Mouse (Mus musculus): ENCODE data around the gene Socs7. TPM values are rescaled to one million over a fixed set of nuclear protein-coding genes. Genes with fewer than 3 reads are reported as not detected.
A peak's percentile ranks its signal among the peaks of the same experiment; 100 is the strongest.

Socs7 gene
- polyA plus RNA-seq, 1 experiment from 2014 or later: 3.9 TPM

DNA sequence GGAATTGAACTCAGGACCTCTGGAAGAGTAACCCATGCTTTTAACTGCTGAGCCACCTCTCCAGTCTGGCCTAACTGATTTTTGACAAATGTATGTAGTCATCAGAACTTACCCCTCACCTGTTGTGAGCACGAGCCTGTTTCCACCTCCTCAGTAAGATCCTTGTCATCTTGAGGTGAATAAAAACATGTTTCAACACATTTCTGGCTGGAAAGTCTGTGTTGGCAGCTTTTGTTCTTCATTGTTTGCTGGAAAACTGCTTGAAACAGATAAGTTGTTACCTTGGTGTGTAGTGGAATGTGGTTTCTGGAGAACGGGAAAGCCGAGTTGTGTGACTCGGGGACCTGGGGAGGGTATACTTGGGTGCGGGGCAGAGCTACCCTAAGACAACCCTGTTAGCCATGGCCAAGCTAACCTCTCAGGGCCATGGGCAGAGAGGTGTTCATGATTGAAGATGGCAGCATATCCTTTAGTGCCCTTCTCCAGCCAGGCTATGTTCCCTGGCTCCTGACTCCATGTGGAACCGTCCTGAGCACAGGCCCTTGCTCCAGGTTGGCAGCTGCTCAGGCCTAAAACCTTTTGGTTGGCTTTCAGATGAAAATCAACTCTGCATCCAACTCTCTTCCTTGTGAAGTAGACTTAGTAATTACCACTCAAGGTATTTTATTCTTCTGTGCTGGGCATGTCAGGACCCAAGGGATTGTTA lies 10.0 kb downstream of the Socs7 start:
- Histone ChIP-seq H3K27me3 (ENCODE audit: insufficient read depth, poor library complexity, severe bottlenecking) (no peaks in the 10 kb centered on the region), H3K4me3 (no peak overlapping the region), H3K27ac (no peak overlapping the region), H3K36me3 (peaks cover 49% of the 10 kb centered on the region), H3K4me1 (replicated peaks) (peaks cover 11% of the 10 kb centered on the region; the same call in 1 of the 2 replicates), H3K9me3 (no peaks in the 10 kb centered on the region)
- 90% methylated on average over 6 of the region's 6 CpGs for WGBS
- no peak for DNase-seq (ENCODE audit: low spot score)

DNA sequence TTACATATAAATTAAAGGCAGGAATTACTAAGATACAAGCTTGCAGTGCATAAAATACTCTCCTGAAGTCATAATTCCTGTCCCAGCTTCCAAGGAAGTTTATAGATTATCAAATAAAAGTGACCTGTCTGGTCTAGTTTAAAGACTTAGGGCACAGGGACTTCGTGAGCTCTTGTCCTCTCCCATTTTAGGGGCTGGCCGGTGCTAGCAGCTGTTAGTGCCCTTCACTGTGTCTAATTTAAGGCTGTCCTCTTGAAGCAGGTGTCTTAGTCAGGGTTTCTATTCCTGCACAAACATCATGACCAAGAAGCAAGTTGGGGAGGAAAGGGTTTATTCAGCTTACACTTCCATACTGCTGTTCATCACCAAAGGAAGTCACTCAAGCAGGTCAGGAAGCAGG lies 11.1 kb downstream of the Socs7 start:
- WGBS: 90% methylated on average over 2 of the region's 2 CpGs
- no peaks in the 10 kb centered on the region for H3K27me3 ChIP-seq (ENCODE audit: insufficient read depth, poor library complexity, severe bottlenecking)
- H3K4me1 ChIP-seq (replicated peaks): peaks cover 11% of the 10 kb centered on the region; the same call in 1 of the 2 replicates
- H3K4me3 ChIP-seq: no peak overlapping the region
- no peaks in the 10 kb centered on the region for H3K9me3 ChIP-seq
- no peak for DNase-seq (ENCODE audit: low spot score)
- no peak overlapping the region for H3K27ac ChIP-seq
- peaks cover 53% of the 10 kb centered on the region for H3K36me3 ChIP-seq

DNA sequence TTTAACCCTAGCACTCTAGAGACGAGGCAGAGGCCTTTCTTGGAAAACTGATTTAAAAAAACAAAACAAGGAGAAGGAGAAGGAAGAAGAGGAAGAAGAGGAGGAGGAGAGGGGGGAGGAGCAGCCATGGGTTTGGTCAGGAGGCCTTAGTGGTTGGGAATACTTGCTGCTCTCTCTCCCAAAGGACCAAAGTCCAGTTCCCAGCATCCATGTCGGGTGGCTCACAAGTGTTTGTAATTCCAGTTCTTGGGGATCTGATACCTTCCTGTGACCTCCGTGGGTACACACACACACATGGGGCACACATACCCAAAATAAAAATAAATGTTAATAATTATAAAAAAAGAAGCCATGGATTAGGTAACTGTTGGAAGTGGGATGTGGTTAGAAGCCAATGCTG lies 17.7 kb downstream of the Socs7 start:
- H3K27ac ChIP-seq: no peak overlapping the region
- peaks cover 11% of the 10 kb centered on the region; the same call in 1 of the 2 replicates for H3K4me1 ChIP-seq (replicated peaks)
- H3K27me3 ChIP-seq (ENCODE audit: insufficient read depth, poor library complexity, severe bottlenecking): no peaks in the 10 kb centered on the region
- DNase-seq (ENCODE audit: low spot score): no peak
- no peaks in the 10 kb centered on the region for H3K9me3 ChIP-seq
- 83% methylated on average over 3 of the region's 3 CpGs for WGBS
- no peak overlapping the region for H3K4me3 ChIP-seq
- peaks cover 96% of the 10 kb centered on the region for H3K36me3 ChIP-seq

DNA sequence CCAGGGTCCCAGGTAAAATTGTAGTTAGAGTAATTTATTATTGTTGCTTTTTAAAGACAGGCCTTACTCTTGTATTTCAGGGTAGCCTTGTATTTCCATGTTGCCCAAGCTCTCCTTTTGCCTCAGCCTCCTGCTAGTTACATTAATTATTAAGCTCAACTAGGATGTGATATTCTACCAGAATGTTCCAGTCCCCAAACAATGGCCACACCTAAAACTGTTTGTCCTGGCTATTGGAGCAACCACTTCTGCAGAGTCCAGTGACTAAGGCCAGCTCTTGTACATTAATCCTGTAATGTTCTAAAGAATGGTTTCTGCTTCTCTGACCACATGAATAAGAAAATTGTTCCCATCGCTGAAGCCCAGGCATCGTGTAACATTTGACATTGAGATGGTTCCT lies 20.7 kb downstream of the Socs7 start:
- Histone ChIP-seq H3K4me3 (no peak overlapping the region), H3K4me1 (replicated peaks) (no peaks in the 10 kb centered on the region), H3K27ac (no peak overlapping the region), H3K9me3 (no peaks in the 10 kb centered on the region), H3K27me3 (ENCODE audit: insufficient read depth, poor library complexity, severe bottlenecking) (no peaks in the 10 kb centered on the region), H3K36me3 (peaks cover 93% of the 10 kb centered on the region)
- WGBS: 92% methylated on average over 2 of the region's 2 CpGs
- no peak for DNase-seq (ENCODE audit: low spot score)

DNA sequence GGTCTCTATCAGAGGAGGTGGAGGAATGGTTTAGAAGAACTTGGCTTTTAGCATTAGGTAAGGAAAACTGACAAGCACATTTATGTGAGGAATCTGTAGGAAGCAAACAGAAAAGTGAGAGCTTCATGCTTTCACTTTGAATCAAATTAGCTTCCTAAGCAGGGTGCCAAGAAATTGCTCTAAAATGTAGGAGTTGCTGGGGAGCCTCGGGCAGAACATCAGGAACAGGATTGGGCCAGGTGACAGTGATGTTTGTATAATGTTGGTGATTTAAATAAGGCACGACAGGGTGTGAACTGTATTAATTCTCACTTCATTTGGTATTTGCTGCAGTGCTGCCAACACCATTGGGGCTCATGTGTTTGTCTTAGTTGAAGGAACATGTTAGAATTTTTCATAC lies 21.4 kb downstream of the Socs7 start:
- no peak for DNase-seq (ENCODE audit: low spot score)
- H3K9me3 ChIP-seq: no peaks in the 10 kb centered on the region
- H3K36me3 ChIP-seq: peaks cover 93% of the 10 kb centered on the region
- 75% methylated on average over 2 of the region's 2 CpGs for WGBS
- no peaks in the 10 kb centered on the region for H3K27me3 ChIP-seq (ENCODE audit: insufficient read depth, poor library complexity, severe bottlenecking)
- H3K27ac ChIP-seq: no peak overlapping the region
- H3K4me3 ChIP-seq: no peak overlapping the region
- no peaks in the 10 kb centered on the region for H3K4me1 ChIP-seq (replicated peaks)

DNA sequence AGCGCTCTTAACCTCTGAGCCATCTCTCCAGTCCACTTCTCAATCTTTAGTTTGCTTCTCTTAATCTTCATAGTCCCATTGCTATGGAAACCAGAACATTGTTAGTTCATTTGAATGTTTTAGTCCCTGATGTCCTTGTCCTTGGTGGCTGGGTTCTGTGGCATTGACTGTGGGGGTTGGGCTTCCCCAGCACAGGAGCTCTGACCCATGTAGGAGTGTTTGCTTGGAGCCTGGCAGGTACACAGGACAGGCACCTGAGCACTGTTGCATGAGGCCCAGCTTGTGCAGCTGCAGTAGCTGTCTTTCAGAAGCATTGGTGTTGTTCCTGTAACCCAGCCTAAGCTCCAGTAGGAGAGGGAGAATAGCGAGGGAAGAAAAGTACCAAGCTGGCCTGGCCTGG lies 25.5 kb downstream of the Socs7 start:
- H3K9me3 ChIP-seq: no peaks in the 10 kb centered on the region
- no peak overlapping the region for H3K27ac ChIP-seq
- no peaks in the 10 kb centered on the region for H3K4me1 ChIP-seq (replicated peaks)
- H3K27me3 ChIP-seq (ENCODE audit: insufficient read depth, poor library complexity, severe bottlenecking): no peaks in the 10 kb centered on the region
- no peak for DNase-seq (ENCODE audit: low spot score)
- no peak overlapping the region for H3K4me3 ChIP-seq
- WGBS: 88% methylated on average over 2 of the region's 2 CpGs
- H3K36me3 ChIP-seq: peaks cover 97% of the 10 kb centered on the region

DNA sequence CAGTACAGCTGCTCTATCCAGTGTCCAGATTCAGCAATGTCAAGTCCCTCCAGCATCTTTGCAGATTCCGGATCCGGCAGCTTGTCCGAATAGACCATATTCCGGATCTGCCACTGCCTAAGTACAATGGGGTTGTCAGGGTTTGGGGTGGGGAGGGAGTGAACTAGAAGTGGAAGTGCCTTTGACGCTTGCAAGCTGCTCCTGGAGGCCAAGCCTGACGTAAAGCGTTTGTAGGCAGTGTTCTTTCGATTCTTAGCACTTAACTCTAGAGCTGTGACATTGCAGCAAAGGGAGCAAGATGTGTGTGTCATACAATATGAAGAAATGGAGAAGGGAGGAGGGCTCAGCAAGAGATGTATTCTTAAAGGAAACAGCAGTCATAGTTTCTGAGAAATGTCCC lies 26.8 kb downstream of the Socs7 start:
- Histone ChIP-seq H3K4me3 (no peak overlapping the region), H3K36me3 (peaks cover 97% of the 10 kb centered on the region)

DNA sequence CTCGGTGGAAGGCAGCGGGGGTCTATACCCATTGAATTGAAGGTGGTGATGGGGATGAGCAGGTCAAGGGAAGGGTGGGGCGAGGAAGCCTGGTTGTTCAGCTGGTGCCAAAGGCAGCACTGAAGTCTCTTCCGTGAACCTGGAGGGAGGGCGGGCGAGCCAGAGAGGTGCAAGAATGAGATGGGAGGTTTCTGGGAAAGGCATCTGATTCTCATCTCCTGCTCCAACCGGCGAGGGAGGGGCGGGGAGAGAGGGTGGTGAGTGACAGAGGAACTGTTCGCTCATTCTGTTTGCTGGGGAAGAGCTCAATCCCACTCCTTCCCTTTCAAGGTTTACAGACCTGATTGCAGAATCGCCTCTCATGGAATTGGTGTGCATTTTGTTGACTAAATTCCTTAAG lies 31.3 kb downstream of the Socs7 start:
- no peaks in the 10 kb centered on the region for H3K9me3 ChIP-seq
- H3K27ac ChIP-seq: no peak overlapping the region
- no peaks in the 10 kb centered on the region for H3K27me3 ChIP-seq (ENCODE audit: insufficient read depth, poor library complexity, severe bottlenecking)
- no peak overlapping the region for H3K4me3 ChIP-seq
- WGBS: 69% methylated on average over 11 of the region's 11 CpGs
- H3K4me1 ChIP-seq (replicated peaks): no peaks in the 10 kb centered on the region
- H3K36me3 ChIP-seq: peaks cover 83% of the 10 kb centered on the region
- no peak for DNase-seq (ENCODE audit: low spot score)

More for the DNA sequence above, 26.8 kb downstream of the Socs7 start:
- WGBS: 89% methylated on average over 8 of the region's 8 CpGs
- DNase-seq (ENCODE audit: low spot score): no peak
- Histone ChIP-seq H3K4me1 (replicated peaks) (no peaks in the 10 kb centered on the region), H3K27ac (no peak overlapping the region), H3K27me3 (ENCODE audit: insufficient read depth, poor library complexity, severe bottlenecking) (no peaks in the 10 kb centered on the region), H3K9me3 (no peaks in the 10 kb centered on the region)

DNA sequence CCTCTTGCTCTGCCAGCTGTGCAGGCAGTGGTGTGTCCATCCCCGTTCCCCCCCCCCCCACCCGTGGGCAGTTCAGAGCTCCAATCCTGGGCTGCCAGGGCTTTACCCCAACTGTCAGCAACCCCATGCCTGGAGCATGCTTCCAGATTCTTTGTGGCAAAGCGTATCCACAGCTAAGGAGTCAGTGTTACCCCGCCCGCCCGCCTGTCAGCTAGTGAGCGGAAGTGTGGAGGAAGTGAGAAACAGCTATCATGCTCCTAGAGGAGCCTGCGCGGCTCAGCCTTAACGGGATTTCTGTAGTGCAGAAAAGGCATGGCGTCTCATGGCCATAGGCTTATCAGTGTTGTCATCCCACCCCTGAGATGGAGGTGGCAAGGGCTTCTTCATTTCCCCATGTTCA lies 31.8 kb downstream of the Socs7 start:
- Histone ChIP-seq H3K27ac (no peak overlapping the region), H3K4me3 (no peak overlapping the region), H3K27me3 (ENCODE audit: insufficient read depth, poor library complexity, severe bottlenecking) (no peaks in the 10 kb centered on the region), H3K4me1 (replicated peaks) (no peaks in the 10 kb centered on the region), H3K9me3 (no peaks in the 10 kb centered on the region), H3K36me3 (peaks cover 78% of the 10 kb centered on the region)
- no peak for DNase-seq (ENCODE audit: low spot score)
- 82% methylated on average over 11 of the region's 11 CpGs for WGBS

DNA sequence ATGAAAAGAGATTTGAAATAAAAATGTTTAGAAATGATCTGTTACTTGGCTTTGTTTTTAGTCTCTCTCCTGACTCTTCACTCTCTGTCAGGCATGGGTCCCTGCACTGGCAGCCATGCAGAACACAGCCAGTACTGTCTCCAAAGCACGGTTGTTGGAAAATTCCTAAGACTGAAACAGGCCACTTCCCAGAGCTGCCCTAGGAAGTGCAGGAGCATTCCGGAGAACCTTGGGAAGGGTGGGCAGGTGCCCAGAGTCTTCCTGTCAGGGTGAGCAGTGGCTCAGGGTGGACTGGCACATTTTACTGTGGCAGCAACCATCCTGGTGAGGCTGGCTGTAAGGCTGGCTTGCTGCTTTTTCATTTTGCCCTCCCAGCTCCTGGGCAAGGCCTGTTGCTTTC lies 36.2 kb downstream of the Socs7 start:
- no peak for DNase-seq (ENCODE audit: low spot score)
- WGBS: 68% methylated on average over 2 of the region's 2 CpGs

DNA sequence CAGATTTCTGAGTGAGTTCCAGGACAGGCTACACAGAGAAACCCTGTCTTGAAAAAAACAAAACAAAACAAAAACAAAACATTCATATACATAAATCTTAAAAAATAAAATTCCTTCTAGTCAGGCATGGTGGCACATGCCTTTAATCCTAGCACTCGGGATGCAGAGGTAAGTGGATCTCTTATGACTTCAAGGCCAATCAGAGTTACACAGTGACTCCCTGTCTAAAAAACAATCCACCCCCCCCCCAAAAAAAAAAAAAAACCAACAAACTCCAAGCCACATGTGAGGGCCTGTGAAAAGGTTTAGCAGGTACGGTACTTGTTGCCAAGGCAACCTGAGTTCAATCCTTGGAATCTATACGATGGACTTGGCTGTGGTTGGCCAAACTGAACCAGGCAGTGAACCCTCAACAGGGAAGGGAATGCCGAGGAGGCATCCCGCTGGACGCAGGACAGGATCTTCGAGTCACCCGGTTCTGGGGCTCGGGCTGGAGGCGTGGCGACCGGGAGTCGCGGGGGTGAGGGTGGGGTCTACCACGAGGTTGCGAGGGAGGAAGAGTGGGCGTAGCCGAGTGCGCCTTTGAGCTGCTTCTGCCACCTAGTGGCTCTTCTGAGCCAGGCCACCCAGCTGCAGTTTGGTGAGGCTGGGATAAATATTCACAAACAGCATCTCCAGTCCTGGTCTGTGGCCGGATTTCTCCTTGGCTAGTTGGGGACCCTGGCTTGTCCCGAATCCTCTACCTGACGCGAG lies 37.8 kb downstream of the Socs7 start:
- H3K36me3 ChIP-seq: peaks cover 18% of the 10 kb centered on the region
- H3K4me1 ChIP-seq (replicated peaks): peaks cover 41% of the 10 kb centered on the region
- WGBS: 4% methylated on average over 23 of the region's 23 CpGs
- peak; percentile 88 for DNase-seq (ENCODE audit: low spot score)
- H3K27me3 ChIP-seq (ENCODE audit: insufficient read depth, poor library complexity, severe bottlenecking): peaks cover 36% of the 10 kb centered on the region
- peak overlapping the region; percentile 76; the same call in 1 of the 2 replicates for H3K27ac ChIP-seq
- H3K4me3 ChIP-seq: peak overlapping the region; percentile 48
- H3K9me3 ChIP-seq: no peaks in the 10 kb centered on the region

More for the DNA sequence above, 36.2 kb downstream of the Socs7 start:
- H3K27me3 ChIP-seq (ENCODE audit: insufficient read depth, poor library complexity, severe bottlenecking): peaks cover 26% of the 10 kb centered on the region
- peaks cover 26% of the 10 kb centered on the region for H3K4me1 ChIP-seq (replicated peaks)
- no peaks in the 10 kb centered on the region for H3K9me3 ChIP-seq
- no peak overlapping the region for H3K4me3 ChIP-seq
- H3K36me3 ChIP-seq: peaks cover 35% of the 10 kb centered on the region
- no peak overlapping the region for H3K27ac ChIP-seq

DNA sequence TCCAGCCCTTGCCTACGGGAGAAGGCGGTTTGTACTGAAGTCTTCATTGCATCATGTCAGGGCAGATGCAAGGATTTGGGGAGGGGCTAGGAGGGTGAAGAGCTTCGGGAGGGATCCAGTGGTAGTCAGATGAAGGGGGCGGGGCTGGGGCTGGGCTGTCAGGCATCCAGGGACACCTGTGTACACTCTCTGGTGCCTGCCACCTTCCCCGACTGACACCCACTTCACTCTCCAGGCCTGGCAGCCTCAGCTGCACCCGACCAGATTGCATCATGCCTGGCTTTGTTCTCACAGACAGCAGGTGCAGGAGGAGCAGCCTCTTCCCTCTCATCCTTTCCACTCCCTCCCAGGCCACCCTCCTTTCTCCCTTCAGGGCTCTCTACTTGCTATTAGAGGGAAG lies 38.7 kb downstream of the Socs7 start:
- WGBS: 22% methylated on average over 6 of the region's 6 CpGs
- Histone ChIP-seq H3K36me3 (peaks cover 9% of the 10 kb centered on the region), H3K9me3 (no peaks in the 10 kb centered on the region), H3K27ac (peak overlapping the region; percentile 76), H3K27me3 (ENCODE audit: insufficient read depth, poor library complexity, severe bottlenecking) (peaks cover 45% of the 10 kb centered on the region), H3K4me1 (replicated peaks) (peaks cover 51% of the 10 kb centered on the region), H3K4me3 (peak overlapping the region; percentile 48)
- DNase-seq (ENCODE audit: low spot score): no peak

DNA sequence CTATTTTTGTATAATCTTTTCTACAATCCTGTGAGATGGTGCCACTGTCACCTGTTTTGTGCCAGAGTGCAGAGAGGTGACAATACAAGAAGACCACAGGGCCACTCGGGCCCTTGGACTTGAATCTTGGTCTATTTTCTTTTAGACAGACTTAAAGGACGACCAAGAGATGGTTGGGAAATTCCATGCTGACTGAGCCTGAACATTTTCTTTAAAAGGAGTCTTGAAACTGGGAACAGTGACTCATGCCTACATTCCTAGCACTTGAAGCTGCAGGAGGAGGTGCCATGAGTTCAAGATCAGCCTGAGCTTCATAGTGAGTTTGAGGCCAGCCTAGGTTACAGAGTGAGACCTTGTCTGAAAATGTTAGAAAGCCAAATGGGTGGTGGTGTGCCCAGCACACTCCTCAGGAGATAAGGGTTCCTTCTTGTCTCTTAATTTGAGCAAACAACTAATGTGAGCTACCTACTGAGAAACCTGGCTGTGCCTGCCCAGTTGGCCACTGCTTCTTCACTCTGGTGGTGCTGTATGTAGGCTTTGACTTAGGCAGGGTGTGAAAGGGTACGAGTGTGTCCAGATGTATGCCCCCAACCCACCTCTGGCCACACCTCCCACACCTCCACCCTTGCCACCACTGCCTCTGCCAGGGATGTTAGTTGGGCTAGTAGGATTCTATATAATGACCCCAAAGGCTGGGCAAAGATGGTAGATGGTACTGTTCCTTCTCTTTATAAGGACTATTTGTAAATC lies 39.5 kb downstream of the Socs7 start:
- no peak overlapping the region for H3K4me3 ChIP-seq
- WGBS: 78% methylated on average over 3 of the region's 3 CpGs
- peaks cover 4% of the 10 kb centered on the region; the same call in 1 of the 2 replicates for H3K36me3 ChIP-seq
- no peak overlapping the region for H3K27ac ChIP-seq
- peaks cover 53% of the 10 kb centered on the region for H3K27me3 ChIP-seq (ENCODE audit: insufficient read depth, poor library complexity, severe bottlenecking)
- no peaks in the 10 kb centered on the region for H3K9me3 ChIP-seq
- no peak for DNase-seq (ENCODE audit: low spot score)
- H3K4me1 ChIP-seq (replicated peaks): peaks cover 59% of the 10 kb centered on the region
